Mouse (Mus musculus): ENCODE results near the gene Apol8. TPM values are rescaled to one million over a fixed set of nuclear protein-coding genes. Genes with fewer than 3 reads are reported as not detected.

The Apol8 gene
- total and polyA plus RNA-seq, 2 experiments from 2014 or later = 0.44 to 2.0 TPM

DNA sequence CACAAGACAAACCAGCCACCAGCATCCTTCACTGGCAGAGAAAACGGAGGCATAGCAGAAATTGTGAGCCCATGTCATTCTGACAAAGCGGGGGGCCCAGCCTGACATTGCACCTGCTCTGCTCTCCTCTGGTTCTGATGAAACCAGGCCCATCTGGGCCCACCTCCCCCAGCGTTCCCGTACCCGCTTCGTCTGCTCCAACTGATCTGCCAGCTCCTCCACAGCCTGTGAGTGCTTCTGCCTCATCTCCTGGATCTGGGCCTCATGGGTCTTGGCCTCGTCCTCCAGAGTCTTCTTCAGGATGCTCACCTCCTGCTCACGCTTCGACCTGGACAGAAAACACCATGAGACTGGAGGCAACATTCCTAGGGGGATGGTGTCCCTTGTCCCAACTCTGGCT lies 14.1 kb upstream of the Apol8 start:
- WGBS = 98% methylated on average over 9 of the region's 9 CpGs
- H3K4me2 ChIP-seq (ENCODE audit: low read depth) = no peak overlapping the region
- H3K9ac ChIP-seq = no peak overlapping the region
- no peak overlapping the region for H3K4me3 ChIP-seq (ENCODE audit: low read depth, low read length)
- TF ChIP-seq CTCF (IDR thresholded peaks at IDR 0.05; ENCODE audit: low read depth) = no peak
- no peaks in the 10 kb centered on the region for H3K9me3 ChIP-seq (ENCODE audit: low read length)
- no peaks in the 10 kb centered on the region for H3K27me3 ChIP-seq (ENCODE audit: insufficient read depth, low read length)
- H3K27ac ChIP-seq (ENCODE audit: low read depth, low read length) = no peak overlapping the region
- no peak for DNase-seq
- H3K36me3 ChIP-seq (ENCODE audit: insufficient read depth) = peaks cover 89% of the 10 kb centered on the region
- no peak for ATAC-seq
- no peaks in the 10 kb centered on the region for H3K4me1 ChIP-seq (ENCODE audit: insufficient read depth)

DNA sequence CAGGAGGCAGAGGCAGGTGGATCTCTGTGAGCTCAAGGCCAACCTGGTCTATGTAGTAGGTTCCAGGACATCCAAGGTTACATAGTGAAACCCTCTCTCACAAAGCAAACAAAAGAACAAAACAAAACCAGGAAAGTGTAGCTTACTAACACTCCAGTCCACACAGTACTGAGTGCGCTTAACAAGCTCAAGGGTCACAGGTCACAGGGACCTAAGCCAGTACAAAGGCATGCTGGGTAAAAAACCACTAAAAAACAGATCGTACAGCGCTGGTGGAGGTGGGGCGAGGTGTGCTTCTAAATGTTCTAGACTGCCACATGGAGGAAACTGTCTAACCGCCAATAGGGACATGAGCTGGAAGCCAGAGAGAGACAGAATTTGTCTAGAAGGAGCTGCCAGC lies 13.5 kb upstream of the Apol8 start:
- no peak for TF ChIP-seq CTCF (IDR thresholded peaks at IDR 0.05; ENCODE audit: low read depth)
- Histone ChIP-seq H3K36me3 (ENCODE audit: insufficient read depth) (peaks cover 94% of the 10 kb centered on the region), H3K4me1 (ENCODE audit: insufficient read depth) (no peaks in the 10 kb centered on the region), H3K9ac (no peak overlapping the region), H3K4me2 (ENCODE audit: low read depth) (no peak overlapping the region), H3K4me3 (ENCODE audit: low read depth, low read length) (no peak overlapping the region), H3K27ac (ENCODE audit: low read depth, low read length) (no peak overlapping the region), H3K27me3 (ENCODE audit: insufficient read depth, low read length) (no peaks in the 10 kb centered on the region), H3K9me3 (ENCODE audit: low read length) (no peaks in the 10 kb centered on the region)
- 95% methylated on average over 5 of the region's 5 CpGs for WGBS
- ATAC-seq = no peak
- no peak for DNase-seq

DNA sequence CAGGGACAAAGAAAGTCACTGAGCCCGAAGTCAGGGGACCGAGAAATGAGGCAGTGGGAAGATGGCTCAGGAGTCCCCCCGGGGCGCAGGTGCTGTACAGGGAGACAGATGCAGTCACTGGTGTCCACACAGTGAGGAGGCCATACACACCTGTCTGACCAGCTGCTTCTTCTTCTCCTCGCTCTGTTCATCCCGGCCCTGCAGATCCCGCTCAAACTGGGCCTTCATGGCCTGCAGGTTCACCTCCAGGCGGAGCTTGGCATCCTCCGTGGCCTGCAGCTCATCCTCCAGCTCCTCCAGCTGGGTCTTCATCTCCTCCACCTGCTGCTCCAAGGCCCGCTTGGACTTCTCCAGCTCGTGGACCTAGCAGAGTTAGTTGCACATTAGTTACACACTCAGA lies 10.2 kb upstream of the Apol8 start:
- Histone ChIP-seq H3K4me1 (ENCODE audit: insufficient read depth) (no peaks in the 10 kb centered on the region), H3K4me2 (ENCODE audit: low read depth) (no peak overlapping the region), H3K36me3 (ENCODE audit: insufficient read depth) (peaks cover 96% of the 10 kb centered on the region), H3K27me3 (ENCODE audit: insufficient read depth, low read length) (no peaks in the 10 kb centered on the region), H3K27ac (ENCODE audit: low read depth, low read length) (no peak overlapping the region), H3K4me3 (ENCODE audit: low read depth, low read length) (no peak overlapping the region), H3K9me3 (ENCODE audit: low read length) (no peaks in the 10 kb centered on the region), H3K9ac (no peak overlapping the region)
- DNase-seq = no peak
- WGBS = 97% methylated on average over 11 of the region's 11 CpGs
- ATAC-seq = no peak
- no peak for TF ChIP-seq CTCF (IDR thresholded peaks at IDR 0.05; ENCODE audit: low read depth)

DNA sequence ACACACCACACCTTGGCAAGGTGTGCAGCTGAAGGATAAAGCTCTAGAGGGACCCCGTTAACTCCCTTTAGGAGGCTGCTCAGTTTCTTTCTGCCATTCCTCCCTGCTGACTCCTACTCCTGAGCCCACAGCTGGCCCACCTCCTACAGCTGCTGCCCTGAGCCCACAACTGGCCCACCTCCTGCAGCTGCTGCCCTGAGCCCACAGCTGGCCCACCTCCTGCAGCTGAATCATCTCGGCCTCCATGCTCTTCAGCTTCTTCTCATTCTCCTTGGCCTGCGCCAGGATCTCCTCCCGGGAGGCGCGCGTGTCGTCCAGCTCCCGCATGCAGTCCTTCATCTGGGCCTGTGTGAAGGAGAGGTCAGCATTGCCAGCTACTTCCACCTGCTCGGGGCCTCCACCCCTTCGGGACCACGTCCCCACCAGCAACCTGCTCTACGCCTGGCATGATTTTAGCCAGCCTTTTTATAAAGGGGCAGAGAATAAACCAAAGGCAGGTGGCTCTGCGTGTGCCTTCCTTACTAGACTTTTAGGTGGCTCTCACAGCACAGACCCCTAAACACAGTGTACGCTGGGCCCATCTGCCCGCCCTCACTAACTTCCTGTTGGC lies 8.8 kb upstream of the Apol8 start:
- WGBS = 95% methylated on average over 16 of the region's 16 CpGs
- no peak overlapping the region for H3K27ac ChIP-seq (ENCODE audit: low read depth, low read length)
- peaks cover 90% of the 10 kb centered on the region for H3K36me3 ChIP-seq (ENCODE audit: insufficient read depth)
- no peaks in the 10 kb centered on the region for H3K27me3 ChIP-seq (ENCODE audit: insufficient read depth, low read length)
- H3K4me3 ChIP-seq (ENCODE audit: low read depth, low read length) = no peak overlapping the region
- no peaks in the 10 kb centered on the region for H3K9me3 ChIP-seq (ENCODE audit: low read length)
- TF ChIP-seq CTCF (IDR thresholded peaks at IDR 0.05; ENCODE audit: low read depth) = no peak
- ATAC-seq = no peak
- no peak overlapping the region for H3K9ac ChIP-seq
- H3K4me1 ChIP-seq (ENCODE audit: insufficient read depth) = no peaks in the 10 kb centered on the region
- no peak for DNase-seq
- H3K4me2 ChIP-seq (ENCODE audit: low read depth) = no peak overlapping the region

DNA sequence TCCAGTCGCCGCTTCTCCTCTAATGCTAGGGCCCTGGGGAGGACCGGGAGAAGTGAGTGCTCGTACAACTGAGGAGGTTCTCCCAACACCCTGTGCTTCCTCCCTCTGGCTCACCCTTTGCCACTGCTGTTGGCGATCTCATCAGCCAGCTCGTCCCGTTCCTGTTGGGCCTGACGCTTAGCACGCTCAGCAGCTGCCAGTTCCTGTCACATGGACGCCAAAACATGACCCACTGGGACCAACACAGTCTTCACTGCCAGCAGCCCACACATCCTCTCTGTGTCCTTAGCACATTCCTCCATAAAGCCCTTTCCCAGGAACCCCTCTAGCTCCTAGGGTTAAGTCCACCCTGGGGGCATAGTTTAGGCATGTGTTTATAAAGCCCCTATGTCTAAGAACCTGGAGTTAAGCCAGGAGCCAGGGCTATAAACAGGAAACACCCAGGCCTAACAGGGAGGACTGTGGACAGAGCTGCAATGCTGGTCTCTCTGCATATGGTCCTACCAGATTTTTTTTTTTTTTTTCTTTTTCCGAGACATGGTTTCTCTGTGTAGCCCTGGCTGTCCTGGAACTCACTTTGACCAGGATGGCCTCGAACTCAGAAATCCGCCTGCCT lies 7.7 kb upstream of the Apol8 start:
- Histone ChIP-seq H3K4me1 (ENCODE audit: insufficient read depth) (no peaks in the 10 kb centered on the region), H3K27ac (ENCODE audit: low read depth, low read length) (no peak overlapping the region), H3K9me3 (ENCODE audit: low read length) (no peaks in the 10 kb centered on the region), H3K4me2 (ENCODE audit: low read depth) (no peak overlapping the region), H3K4me3 (ENCODE audit: low read depth, low read length) (no peak overlapping the region), H3K9ac (no peak overlapping the region), H3K36me3 (ENCODE audit: insufficient read depth) (peaks cover 87% of the 10 kb centered on the region), H3K27me3 (ENCODE audit: insufficient read depth, low read length) (no peaks in the 10 kb centered on the region)
- no peak for TF ChIP-seq CTCF (IDR thresholded peaks at IDR 0.05; ENCODE audit: low read depth)
- DNase-seq (no peak), ATAC-seq (no peak)
- 62% methylated on average over 13 of the region's 13 CpGs for WGBS

DNA sequence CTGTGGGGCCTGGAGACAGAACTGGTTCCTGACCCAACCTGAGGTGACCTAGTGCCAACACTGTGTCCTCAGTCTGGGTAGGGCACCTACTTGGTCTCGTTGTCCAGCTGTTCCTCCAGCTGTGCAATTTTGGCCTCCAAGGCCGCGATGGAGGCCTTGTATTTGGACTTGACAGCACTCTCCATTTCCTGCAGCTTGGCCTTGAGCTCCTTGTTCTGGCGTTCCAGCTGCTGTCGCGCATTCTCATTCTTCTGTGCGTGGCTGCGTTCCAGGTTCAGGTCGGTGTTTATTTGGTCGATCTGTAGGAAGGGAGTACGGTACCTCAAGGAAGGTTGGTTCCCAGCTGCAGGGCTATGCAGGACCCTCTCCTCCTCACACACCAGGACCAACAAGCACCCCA lies 6.9 kb upstream of the Apol8 start:
- Histone ChIP-seq H3K27ac (ENCODE audit: low read depth, low read length) (no peak overlapping the region), H3K4me3 (ENCODE audit: low read depth, low read length) (no peak overlapping the region), H3K9ac (no peak overlapping the region), H3K27me3 (ENCODE audit: insufficient read depth, low read length) (no peaks in the 10 kb centered on the region), H3K9me3 (ENCODE audit: low read length) (no peaks in the 10 kb centered on the region), H3K4me2 (ENCODE audit: low read depth) (no peak overlapping the region), H3K4me1 (ENCODE audit: insufficient read depth) (no peaks in the 10 kb centered on the region), H3K36me3 (ENCODE audit: insufficient read depth) (peaks cover 79% of the 10 kb centered on the region)
- WGBS = 88% methylated on average over 11 of the region's 11 CpGs
- no peak for ATAC-seq
- no peak for DNase-seq
- TF ChIP-seq CTCF (IDR thresholded peaks at IDR 0.05; ENCODE audit: low read depth) = no peak

DNA sequence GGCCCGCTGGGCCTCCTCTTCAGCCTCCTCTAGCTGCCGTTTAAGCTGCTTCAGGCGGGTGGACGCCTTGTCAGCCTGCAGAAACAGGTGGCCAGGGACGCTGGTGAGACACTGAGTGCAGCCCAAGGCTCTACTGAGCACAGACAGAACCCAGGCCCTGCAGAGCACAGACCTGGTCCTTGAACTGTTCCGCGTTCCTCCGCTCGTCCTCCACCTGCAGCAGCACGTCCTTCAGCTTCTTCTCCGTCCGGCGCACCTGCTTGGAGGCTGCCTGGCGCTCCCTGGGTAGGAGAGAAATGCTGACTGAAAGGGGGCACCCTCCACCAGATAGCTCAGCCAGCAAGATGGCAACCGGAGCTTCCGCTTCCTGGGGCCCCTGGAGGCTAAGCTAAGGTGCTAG lies 6.2 kb upstream of the Apol8 start:
- no peaks in the 10 kb centered on the region for H3K4me1 ChIP-seq (ENCODE audit: insufficient read depth)
- no peak overlapping the region for H3K4me3 ChIP-seq (ENCODE audit: low read depth, low read length)
- 93% methylated on average over 16 of the region's 16 CpGs for WGBS
- H3K36me3 ChIP-seq (ENCODE audit: insufficient read depth) = peaks cover 72% of the 10 kb centered on the region
- no peak for ATAC-seq
- no peaks in the 10 kb centered on the region for H3K27me3 ChIP-seq (ENCODE audit: insufficient read depth, low read length)
- no peak overlapping the region for H3K9ac ChIP-seq
- DNase-seq = no peak
- no peaks in the 10 kb centered on the region for H3K9me3 ChIP-seq (ENCODE audit: low read length)
- TF ChIP-seq CTCF (IDR thresholded peaks at IDR 0.05; ENCODE audit: low read depth) = no peak
- H3K4me2 ChIP-seq (ENCODE audit: low read depth) = no peak overlapping the region
- no peak overlapping the region for H3K27ac ChIP-seq (ENCODE audit: low read depth, low read length)

All from forebrain, postnatal 0 days (tissue).